Mouse (Mus musculus): ENCODE measurements around the gene Ankrd39.
A peak's percentile ranks its signal among the peaks of the same experiment; 100 is the strongest.

The Ankrd39 gene

GRCm38 (mm10) chr1:36546888-36547471 is at the start of gene Ankrd39:
Gene Ankrd39, minus strand, starts transcription at chr1:36547445.
- peak; percentile 91 to 97 for DNase-seq (ENCODE audit: low spot score in 2 of 2)

GRCm38 (mm10) chr1:36596114-36596513 is 48.9 kb upstream of the Ankrd39 start:
- no peak for DNase-seq (ENCODE audit: low spot score in 2 of 2)

GRCm38 (mm10) chr1:36595167-36595931 is 48.1 kb upstream of the Ankrd39 start:
- DNase-seq (ENCODE audit: low spot score in 2 of 2), result no peak

- no peak for DNase-seq (ENCODE audit: low spot score in 2 of 2)
These were observed 45.9 kb upstream of the Ankrd39 start for GRCm38 (mm10) chr1:36593099-36593498.

- no peak for DNase-seq (ENCODE audit: low spot score in 2 of 2)
These were observed 44.2 kb upstream of the Ankrd39 start for GRCm38 (mm10) chr1:36591408-36591807.

GRCm38 (mm10) chr1:36590664-36591063 is 43.4 kb upstream of the Ankrd39 start:
- no peak for DNase-seq (ENCODE audit: low spot score in 2 of 2)

- DNase-seq (ENCODE audit: low spot score in 2 of 2), result no peak
These were observed 42.2 kb upstream of the Ankrd39 start for GRCm38 (mm10) chr1:36589486-36589885.

GRCm38 (mm10) chr1:36588476-36589450 is 41.5 kb upstream of the Ankrd39 start:
- no peak for DNase-seq (ENCODE audit: low spot score in 2 of 2)

GRCm38 (mm10) chr1:36587860-36588259 is 40.6 kb upstream of the Ankrd39 start:
- no peak for DNase-seq (ENCODE audit: low spot score in 2 of 2)

- no peak for DNase-seq (ENCODE audit: low spot score in 2 of 2)
These were observed 39.0 kb upstream of the Ankrd39 start for GRCm38 (mm10) chr1:36586288-36586687.

GRCm38 (mm10) chr1:36583408-36584116 is 36.3 kb upstream of the Ankrd39 start:
- DNase-seq (ENCODE audit: low spot score in 2 of 2), result no peak

GRCm38 (mm10) chr1:36582211-36582610 is 35.0 kb upstream of the Ankrd39 start:
- DNase-seq (ENCODE audit: low spot score in 2 of 2), result no peak

GRCm38 (mm10) chr1:36581260-36581659 is 34.0 kb upstream of the Ankrd39 start:
- DNase-seq (ENCODE audit: low spot score in 2 of 2), result no peak

GRCm38 (mm10) chr1:36580384-36581207 is 33.4 kb upstream of the Ankrd39 start:
- DNase-seq (ENCODE audit: low spot score in 2 of 2), result peak in 1 of 2 experiments; percentile 34

GRCm38 (mm10) chr1:36579974-36580383 is 32.7 kb upstream of the Ankrd39 start:
- DNase-seq (ENCODE audit: low spot score in 2 of 2), result no peak

GRCm38 (mm10) chr1:36576991-36577675 is 29.9 kb upstream of the Ankrd39 start:
- DNase-seq (ENCODE audit: low spot score in 2 of 2), result no peak

GRCm38 (mm10) chr1:36575347-36575746 is 28.1 kb upstream of the Ankrd39 start:
- DNase-seq (ENCODE audit: low spot score in 2 of 2), result no peak

- no peak for DNase-seq (ENCODE audit: low spot score in 2 of 2)
These were observed 27.1 kb upstream of the Ankrd39 start for GRCm38 (mm10) chr1:36574196-36574955.

GRCm38 (mm10) chr1:36573524-36573923 is 26.3 kb upstream of the Ankrd39 start:
- DNase-seq (ENCODE audit: low spot score in 2 of 2), result no peak

Measured in frontal cortex, postnatal 25 days (tissue).